Mouse (Mus musculus): ENCODE measurements at regions not wholly inside any gene's neighbourhood (a gene's known extent, or its start where the extent isn't known, plus 50 kb on each side); places are given as distances from the start of the nearest gene placed in this dataset.

DNA sequence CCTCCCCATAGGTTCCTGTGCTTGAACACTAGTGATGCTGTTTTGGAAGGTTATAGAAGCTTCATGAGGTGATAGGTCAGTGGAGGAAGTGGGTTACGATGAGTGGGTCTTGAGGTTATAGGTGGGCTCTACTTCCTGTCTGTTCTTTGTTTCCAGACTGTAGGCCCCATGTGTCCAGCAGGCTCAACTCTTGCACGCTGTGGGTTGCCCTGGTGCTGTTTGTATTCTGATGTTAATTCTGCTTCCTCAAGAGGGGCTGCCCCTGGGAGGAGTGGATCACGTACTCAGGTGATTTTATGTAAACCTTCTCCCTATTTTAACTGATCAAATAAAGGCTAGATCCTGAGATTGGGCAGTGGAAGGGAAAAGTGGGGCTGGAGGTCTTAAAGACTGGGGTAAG lies 60.4 kb upstream of the Rap1gds1 start:
- DNase-seq = no peak

DNA sequence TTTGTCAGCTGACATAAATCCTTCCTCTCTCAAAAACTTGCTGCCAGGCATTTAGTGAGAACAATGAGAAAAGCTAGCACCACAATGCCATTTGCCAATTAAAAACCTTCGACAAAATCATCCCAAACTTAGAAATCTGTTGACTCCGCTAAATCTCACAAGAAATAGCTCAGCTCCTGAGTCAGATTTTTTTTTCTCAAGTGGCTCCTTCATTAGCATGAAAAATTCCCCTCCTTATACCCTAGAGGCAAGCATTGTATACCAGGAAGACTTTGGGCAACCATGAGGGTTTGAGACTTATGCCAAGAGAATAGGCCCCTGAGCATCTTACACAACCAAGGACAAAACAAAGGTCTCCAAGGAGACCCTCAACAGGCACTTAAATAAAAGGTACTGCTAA lies 61.0 kb upstream of the Rap1gds1 start:
- no peak for DNase-seq

DNA sequence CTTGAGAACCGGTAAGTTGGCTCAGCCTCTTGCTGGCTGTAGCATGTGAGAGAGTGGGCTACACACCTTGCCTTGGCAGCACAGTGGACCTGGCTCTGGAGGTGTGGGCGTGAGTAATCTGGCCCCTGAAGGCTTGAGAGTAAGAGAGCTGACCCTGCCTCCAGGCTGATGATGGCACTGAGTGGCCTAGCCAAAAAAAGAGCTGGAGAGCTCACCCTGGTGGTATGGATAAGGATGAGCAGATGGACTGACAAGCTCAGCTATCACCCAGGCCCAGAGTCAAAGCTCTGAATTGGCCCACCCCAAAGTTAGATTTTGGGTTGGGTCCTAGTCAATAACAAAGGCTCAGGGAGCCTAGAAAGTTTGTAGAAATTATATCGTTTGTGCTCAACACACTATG lies 52.8 kb upstream of the Stpg2 start:
- DNase-seq = peak; percentile 14

DNA sequence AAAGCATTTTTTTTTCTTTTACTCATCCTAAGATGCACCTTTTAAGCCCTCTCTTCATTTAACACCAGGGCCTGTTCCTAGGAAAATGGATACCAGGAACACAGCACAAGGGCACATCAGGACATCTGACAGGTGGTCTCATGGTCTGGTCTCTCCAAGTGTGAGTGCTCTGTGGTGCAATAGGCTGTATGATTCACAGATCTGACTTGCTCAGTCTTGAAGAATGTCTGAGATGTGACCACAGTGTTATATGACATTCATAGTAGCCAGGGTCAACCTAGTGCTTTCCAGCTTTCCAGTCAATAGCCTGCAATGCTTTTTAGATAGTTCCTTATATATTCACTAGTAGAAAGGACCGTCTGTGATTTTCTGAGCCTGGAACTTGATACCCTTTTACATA lies 51.2 kb upstream of the Stpg2 start:
- DNase-seq = no peak

Data from retina, postnatal 1 day (tissue).